Mouse (Mus musculus): Measurements from ENCODE around the gene Hikeshi. TPM values are rescaled to one million over a fixed set of nuclear protein-coding genes. Genes with fewer than 3 reads are reported as not detected.

Hikeshi gene
- 139 and 142 TPM in 2 replicates for polyA plus RNA-seq (2015; fragmentation: Nextera tagmentation; extraction: Ambion mirVana)

- H3K27me3 ChIP-seq: no peaks in the 10 kb centered on the region
- ATAC-seq (ENCODE audit: low FRiP score): peak; percentile 100
- peak within 1 kb of the TSS; percentile 82 for H3K9ac ChIP-seq
- H3K4me3 ChIP-seq: peak within 1 kb of the TSS; percentile 82
- no peaks in the 10 kb centered on the region for H3K36me3 ChIP-seq
- peak within 1 kb of the TSS; percentile 66 for H3K4me2 ChIP-seq
- peaks cover 10% of the 10 kb centered on the region for H3K4me1 ChIP-seq (replicated peaks)
- H3K9me3 ChIP-seq: no peaks in the 10 kb centered on the region
- H3K27ac ChIP-seq: peak within 1 kb of the TSS; percentile 86
- WGBS: under 1% methylated on average over 45 of the region's 45 CpGs
These were observed at the start of gene Hikeshi for GRCm38 (mm10) chr7:89940571-89941463. TSS of gene Hikeshi (minus strand) at chr7:89941204.

- Histone ChIP-seq H3K4me3 (no peak overlapping the region), H3K9ac (no peak overlapping the region), H3K4me1 (replicated peaks) (peaks cover 13% of the 10 kb centered on the region), H3K27ac (no peak overlapping the region), H3K9me3 (no peaks in the 10 kb centered on the region), H3K36me3 (no peaks in the 10 kb centered on the region), H3K27me3 (no peaks in the 10 kb centered on the region), H3K4me2 (no peak overlapping the region)
- no peak for ATAC-seq (ENCODE audit: low FRiP score)
These were observed 43.4 kb upstream of the Hikeshi start for GRCm38 (mm10) chr7:89984421-89984820.

GRCm38 (mm10) chr7:89983441-89983840, 42.4 kb upstream of the Hikeshi start:
- Histone ChIP-seq H3K4me3 (no peak overlapping the region), H3K4me1 (replicated peaks) (peaks cover 21% of the 10 kb centered on the region), H3K27ac (no peak overlapping the region), H3K36me3 (no peaks in the 10 kb centered on the region), H3K27me3 (no peaks in the 10 kb centered on the region), H3K9me3 (no peaks in the 10 kb centered on the region), H3K4me2 (no peak overlapping the region), H3K9ac (no peak overlapping the region)
- no peak for ATAC-seq (ENCODE audit: low FRiP score)
- WGBS: 93% methylated on average over 2 of the region's 2 CpGs

DNA sequence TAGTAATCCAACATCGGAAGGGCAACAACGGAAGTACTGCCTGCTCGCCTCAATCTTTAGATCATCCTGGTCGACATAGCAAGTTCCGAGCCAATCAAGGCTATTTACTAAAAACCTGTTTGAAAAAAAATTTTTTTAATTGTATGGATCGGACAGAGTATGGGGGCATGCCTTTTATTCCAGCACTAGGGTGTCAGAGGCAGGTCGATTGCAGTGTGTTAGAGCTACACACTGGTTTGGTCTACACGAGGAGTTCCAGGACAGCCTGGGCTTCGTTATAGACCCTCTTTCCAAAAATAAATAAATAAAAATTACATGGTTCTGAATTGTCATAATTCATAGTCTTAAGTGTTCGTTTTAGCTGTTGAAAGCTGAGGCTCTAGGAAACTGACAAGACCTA, 40.6 kb upstream of the Hikeshi start:
- Histone ChIP-seq H3K4me1 (replicated peaks) (peaks cover 22% of the 10 kb centered on the region), H3K9me3 (no peaks in the 10 kb centered on the region), H3K9ac (peak overlapping the region; percentile 88), H3K4me3 (peak overlapping the region; percentile 87), H3K27ac (peak overlapping the region; percentile 99), H3K4me2 (peak overlapping the region; percentile 91), H3K36me3 (peaks cover 4% of the 10 kb centered on the region), H3K27me3 (no peaks in the 10 kb centered on the region)
- WGBS: 18% methylated on average over 10 of the region's 10 CpGs
- peak; percentile 36 for ATAC-seq (ENCODE audit: low FRiP score)

DNA sequence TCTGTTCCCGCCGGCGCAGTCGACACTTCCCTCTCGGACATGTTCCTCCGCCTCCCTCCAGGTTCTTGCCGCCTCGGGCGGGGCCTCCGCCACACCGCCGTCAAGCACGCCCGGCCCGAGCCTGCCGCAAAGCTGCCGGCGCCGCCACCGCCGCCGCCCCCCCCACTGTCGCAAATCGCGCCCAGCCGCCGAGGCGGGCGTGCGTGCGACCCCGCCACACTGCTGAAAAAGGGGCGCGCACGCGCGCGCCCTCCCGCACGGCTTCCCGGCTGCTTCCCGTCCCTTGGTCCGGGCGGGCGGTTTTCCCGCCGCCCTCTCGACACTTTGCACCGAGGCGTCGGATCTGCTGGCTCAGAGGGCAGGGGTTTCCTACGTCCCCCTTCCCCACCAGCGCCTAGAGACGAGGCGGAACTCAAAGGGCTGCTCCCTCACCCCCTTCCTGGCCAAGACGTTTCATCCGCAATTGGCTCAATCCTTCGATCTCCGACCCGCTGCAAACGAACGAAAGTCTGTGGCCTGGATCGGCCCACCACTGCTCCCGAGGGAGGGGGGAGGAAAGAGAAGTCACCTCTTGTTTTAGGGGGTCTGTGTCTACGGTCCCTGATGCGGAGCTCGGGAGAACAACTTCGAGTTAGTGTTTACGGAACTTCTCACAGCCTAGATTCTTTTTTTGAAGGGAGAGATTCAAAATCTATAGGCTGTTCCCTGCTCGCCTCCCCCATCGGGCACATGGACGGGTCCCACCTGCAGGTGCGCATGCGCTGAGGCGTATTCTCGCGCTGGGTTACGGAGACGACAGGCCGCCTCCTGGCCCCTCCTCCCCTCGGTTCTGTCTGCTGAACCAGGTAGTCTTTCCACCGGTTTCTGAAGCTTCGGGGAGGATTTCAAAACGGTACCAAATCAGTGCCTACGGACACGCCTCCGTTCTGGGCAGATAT, 39.8 kb upstream of the Hikeshi start, which contains the start of gene Eed:
Gene Eed, minus strand, starts transcription at position 499 of the 938 bp plus-strand sequence.
- peak; percentile 93 for ATAC-seq (ENCODE audit: low FRiP score)
- H3K4me1 ChIP-seq (replicated peaks): peaks cover 22% of the 10 kb centered on the region
- H3K9ac ChIP-seq: peak within 1 kb of the TSS; percentile 88
- WGBS: under 1% methylated on average over 87 of the region's 87 CpGs
- H3K9me3 ChIP-seq: no peaks in the 10 kb centered on the region
- peaks cover 9% of the 10 kb centered on the region for H3K36me3 ChIP-seq
- peak within 1 kb of the TSS; percentile 99 for H3K27ac ChIP-seq
- peak within 1 kb of the TSS; percentile 91 for H3K4me2 ChIP-seq
- H3K27me3 ChIP-seq: no peaks in the 10 kb centered on the region
- H3K4me3 ChIP-seq: peak within 1 kb of the TSS; percentile 87

DNA sequence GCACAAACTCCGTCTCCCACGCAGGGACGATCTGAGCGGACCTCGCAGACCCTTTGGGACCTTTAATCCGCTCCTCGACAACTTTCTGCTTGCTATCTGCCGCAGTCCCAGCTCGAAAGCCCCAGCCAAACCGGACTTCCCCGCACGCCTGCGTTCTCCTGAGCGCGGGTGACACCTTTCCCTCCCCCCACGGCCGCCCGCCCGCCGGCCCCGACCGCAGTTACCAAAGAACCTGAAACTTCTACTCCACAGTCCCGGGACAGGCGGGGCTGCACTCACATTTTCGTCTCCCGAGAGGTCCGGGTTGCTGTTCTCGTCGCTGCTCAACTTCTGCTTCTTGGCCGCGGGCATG, 39.1 kb upstream of the Hikeshi start:
- Histone ChIP-seq H3K9ac (peak overlapping the region; percentile 88), H3K27me3 (no peaks in the 10 kb centered on the region), H3K27ac (peak overlapping the region; percentile 99), H3K4me3 (peak overlapping the region; percentile 87), H3K4me2 (peak overlapping the region; percentile 91), H3K9me3 (no peaks in the 10 kb centered on the region), H3K36me3 (peaks cover 14% of the 10 kb centered on the region), H3K4me1 (replicated peaks) (peaks cover 22% of the 10 kb centered on the region)
- WGBS: under 1% methylated on average over 31 of the region's 31 CpGs
- no peak for ATAC-seq (ENCODE audit: low FRiP score)

DNA sequence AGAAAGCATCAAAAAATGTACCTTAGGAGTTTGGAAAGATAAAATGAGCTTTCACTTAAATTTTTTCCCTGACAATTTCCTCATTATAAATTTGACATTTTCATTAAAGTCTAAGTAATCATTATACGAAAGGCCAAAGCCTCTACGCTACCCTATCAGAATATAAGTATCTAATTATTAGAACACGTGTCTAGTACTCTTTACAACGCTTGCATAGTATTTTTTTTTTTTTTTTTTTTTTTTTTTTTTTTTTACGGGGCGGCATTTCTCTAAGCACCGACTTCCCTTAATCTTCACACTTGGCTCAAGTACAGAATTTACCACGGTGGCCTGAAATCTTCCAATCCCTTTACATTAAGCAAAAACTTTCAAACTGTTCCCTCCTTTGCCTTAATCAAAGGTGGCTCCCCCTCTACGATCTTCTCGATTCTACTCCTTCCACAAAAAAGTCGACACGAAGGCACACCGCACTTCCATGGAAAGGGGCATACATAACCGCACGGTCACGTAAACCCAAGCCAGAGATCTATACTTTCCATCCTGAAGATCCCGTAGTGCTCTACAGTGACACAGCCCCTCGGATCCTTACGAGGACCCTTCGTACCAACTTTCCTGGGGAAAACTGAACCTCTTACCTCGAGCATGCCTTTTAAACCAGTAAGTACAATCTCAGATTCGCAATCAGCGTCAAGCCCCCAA, 38.6 kb upstream of the Hikeshi start:
- 3% methylated on average over 23 of the region's 23 CpGs for WGBS
- peak overlapping the region; percentile 87 for H3K4me3 ChIP-seq
- peaks cover 17% of the 10 kb centered on the region for H3K36me3 ChIP-seq
- 0 out of 2 replicates have a peak, but pooled peaks have one; percentile 1 for ATAC-seq (ENCODE audit: low FRiP score)
- peaks cover 22% of the 10 kb centered on the region for H3K4me1 ChIP-seq (replicated peaks)
- H3K9me3 ChIP-seq: no peaks in the 10 kb centered on the region
- peak overlapping the region; percentile 88 for H3K9ac ChIP-seq
- H3K4me2 ChIP-seq: peak overlapping the region; percentile 91
- H3K27me3 ChIP-seq: no peaks in the 10 kb centered on the region
- H3K27ac ChIP-seq: peak overlapping the region; percentile 99

DNA sequence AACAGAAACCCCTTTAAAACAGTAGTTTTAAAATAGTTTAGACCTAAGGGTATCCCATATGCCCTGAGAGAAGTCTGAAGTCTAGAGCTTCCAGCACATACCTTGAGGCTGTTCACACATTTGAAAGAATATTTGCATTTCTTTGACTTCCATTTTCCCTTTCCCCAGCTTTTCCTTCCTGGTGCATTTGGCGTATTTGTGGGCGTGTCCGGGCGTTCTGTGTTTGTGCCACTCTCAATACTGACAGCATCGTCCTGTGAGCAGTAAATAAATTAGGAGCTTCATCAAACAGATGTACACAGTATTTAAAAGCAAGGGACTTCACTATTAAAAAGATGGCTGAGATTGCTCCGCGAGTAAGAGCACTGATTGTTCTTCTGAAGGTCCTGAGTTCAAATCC, 35.8 kb upstream of the Hikeshi start:
- H3K4me1 ChIP-seq (replicated peaks): peaks cover 18% of the 10 kb centered on the region
- H3K27me3 ChIP-seq: no peaks in the 10 kb centered on the region
- no peak overlapping the region for H3K9ac ChIP-seq
- H3K9me3 ChIP-seq: no peaks in the 10 kb centered on the region
- 94% methylated on average over 7 of the region's 7 CpGs for WGBS
- H3K4me2 ChIP-seq: no peak overlapping the region
- H3K36me3 ChIP-seq: peaks cover 36% of the 10 kb centered on the region
- ATAC-seq (ENCODE audit: low FRiP score): no peak
- H3K4me3 ChIP-seq: no peak overlapping the region
- no peak overlapping the region for H3K27ac ChIP-seq

DNA sequence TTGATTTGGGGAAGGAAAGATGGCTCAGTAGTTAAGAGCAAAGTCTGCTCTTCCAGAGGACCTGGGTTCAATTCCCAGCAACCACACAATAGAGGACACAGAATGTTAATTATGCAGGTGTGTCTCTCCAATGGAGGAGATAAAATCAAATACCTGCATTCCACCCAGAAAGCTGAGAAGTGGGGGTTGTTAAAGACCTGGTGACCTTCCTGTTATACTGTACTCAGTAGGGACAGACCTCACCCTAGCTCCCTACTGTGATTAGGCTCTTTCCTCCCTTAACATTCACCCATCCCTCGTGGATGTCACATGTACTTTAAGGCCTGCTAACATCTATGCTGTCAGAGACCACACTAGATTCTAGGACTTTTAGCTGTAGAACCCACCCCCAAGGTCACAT, 34.6 kb upstream of the Hikeshi start:
- H3K27ac ChIP-seq: no peak overlapping the region
- ATAC-seq (ENCODE audit: low FRiP score): no peak
- H3K4me1 ChIP-seq (replicated peaks): peaks cover 14% of the 10 kb centered on the region
- WGBS: 100% methylated on average over 1 of the region's 1 CpGs
- H3K9ac ChIP-seq: no peak overlapping the region
- no peaks in the 10 kb centered on the region for H3K27me3 ChIP-seq
- no peak overlapping the region for H3K4me2 ChIP-seq
- no peaks in the 10 kb centered on the region for H3K9me3 ChIP-seq
- H3K36me3 ChIP-seq: peaks cover 43% of the 10 kb centered on the region
- H3K4me3 ChIP-seq: no peak overlapping the region

DNA sequence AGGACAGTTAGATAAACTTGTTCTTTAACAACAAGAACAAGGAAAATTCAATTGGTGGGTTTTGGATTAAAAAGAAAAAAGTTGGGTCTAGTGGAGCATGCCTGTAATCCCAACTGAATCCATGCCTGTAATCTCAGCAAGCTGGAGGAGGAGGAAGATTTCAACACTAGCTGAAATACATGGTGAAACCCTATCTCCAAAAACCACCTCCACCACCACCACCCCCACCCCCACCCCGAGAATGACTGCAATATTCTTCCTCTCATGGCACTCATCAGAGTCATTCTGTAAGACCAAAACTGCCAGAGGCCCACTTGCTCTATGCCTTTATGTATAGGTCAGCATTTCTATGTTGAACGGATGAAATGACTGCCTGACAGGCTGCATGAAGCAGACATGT, 26.2 kb upstream of the Hikeshi start:
- no peak overlapping the region for H3K4me3 ChIP-seq
- peaks cover 57% of the 10 kb centered on the region for H3K36me3 ChIP-seq
- H3K4me2 ChIP-seq: no peak overlapping the region
- H3K9ac ChIP-seq: no peak overlapping the region
- no peaks in the 10 kb centered on the region for H3K27me3 ChIP-seq
- no peak overlapping the region for H3K27ac ChIP-seq
- H3K9me3 ChIP-seq: no peaks in the 10 kb centered on the region
- WGBS: 89% methylated on average over 2 of the region's 2 CpGs
- ATAC-seq (ENCODE audit: low FRiP score): no peak
- H3K4me1 ChIP-seq (replicated peaks): no peaks in the 10 kb centered on the region

- H3K36me3 ChIP-seq: peaks cover 58% of the 10 kb centered on the region
- no peaks in the 10 kb centered on the region for H3K27me3 ChIP-seq
- ATAC-seq (ENCODE audit: low FRiP score): no peak
- no peak overlapping the region for H3K4me3 ChIP-seq
- no peaks in the 10 kb centered on the region for H3K4me1 ChIP-seq (replicated peaks)
- 90% methylated on average over 1 of the region's 1 CpGs for WGBS
- no peak overlapping the region for H3K27ac ChIP-seq
- H3K9ac ChIP-seq: no peak overlapping the region
- no peak overlapping the region for H3K4me2 ChIP-seq
- no peaks in the 10 kb centered on the region for H3K9me3 ChIP-seq
These were observed 25.8 kb upstream of the Hikeshi start for GRCm38 (mm10) chr7:89966771-89967170.

- Histone ChIP-seq H3K9me3 (no peaks in the 10 kb centered on the region), H3K4me2 (no peak overlapping the region), H3K4me1 (replicated peaks) (no peaks in the 10 kb centered on the region), H3K4me3 (no peak overlapping the region), H3K9ac (no peak overlapping the region), H3K27me3 (no peaks in the 10 kb centered on the region), H3K27ac (no peak overlapping the region), H3K36me3 (peaks cover 50% of the 10 kb centered on the region)
- no peak for ATAC-seq (ENCODE audit: low FRiP score)
These were observed 22.1 kb upstream of the Hikeshi start for GRCm38 (mm10) chr7:89963135-89963534.

All from hindbrain, embryonic 13.5 days (tissue).